Mouse (Mus musculus): ENCODE data around the gene Cacybp. TPM values are rescaled to one million over a fixed set of nuclear protein-coding genes. Genes with fewer than 3 reads are reported as not detected.
A peak's percentile ranks its signal among the peaks of the same experiment; 100 is the strongest.

Cacybp gene
- polyA plus RNA-seq, 1 experiment from 2014 or later = 333 TPM

DNA sequence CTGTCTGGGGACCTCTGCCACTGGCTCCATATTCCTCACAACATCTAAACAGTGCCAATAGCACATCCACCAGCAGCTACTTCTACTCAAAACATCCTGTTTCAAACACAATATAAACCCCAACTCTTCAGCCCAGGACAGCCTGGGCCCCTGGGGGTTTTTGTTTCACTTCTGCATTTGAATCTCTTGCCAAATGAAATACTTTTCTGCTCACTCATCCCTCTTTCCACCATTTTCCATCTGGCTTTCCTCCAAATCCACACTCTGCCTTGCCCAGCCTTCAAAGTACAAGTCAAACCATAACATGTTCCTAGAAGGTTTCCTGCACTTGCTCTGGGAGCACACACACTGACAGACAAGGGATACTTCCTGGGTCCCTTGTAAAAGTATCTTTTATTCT lies 21.2 kb upstream of the Cacybp start:
- no peaks in the 10 kb centered on the region for H3K36me3 ChIP-seq (replicated peaks; ENCODE audit: control insufficient read depth, insufficient read depth, low read depth, low read length)
- no peak overlapping the region for H3K4me2 ChIP-seq (ENCODE audit: low read depth, low read length)
- no peaks in the 10 kb centered on the region for H3K27me3 ChIP-seq (ENCODE audit: control insufficient read depth, insufficient read depth, low read length)
- no peaks in the 10 kb centered on the region for H3K9me3 ChIP-seq (replicated peaks; ENCODE audit: control insufficient read depth, low read length)
- H3K4me1 ChIP-seq (ENCODE audit: control insufficient read depth, insufficient read depth, low read length) = no peaks in the 10 kb centered on the region
- no peak overlapping the region for H3K4me3 ChIP-seq (ENCODE audit: low read depth, low read length)
- ATAC-seq (replicated peaks; ENCODE audit: insufficient number of reproducible peaks, low FRiP score, low TSS enrichment, low read depth) = no peak
- DNase-seq (ENCODE audit: low spot score) = no peak
- no peak overlapping the region for H3K9ac ChIP-seq (replicated peaks; ENCODE audit: low read length)
- H3K27ac ChIP-seq (replicated peaks; ENCODE audit: low read depth, low read length) = no peak overlapping the region

GRCm38 (mm10) chr1:160232113-160232512 lies 19.4 kb upstream of the Cacybp start:
- no peak overlapping the region for H3K4me2 ChIP-seq (ENCODE audit: low read depth, low read length)
- H3K9me3 ChIP-seq (replicated peaks; ENCODE audit: control insufficient read depth, low read length) = no peaks in the 10 kb centered on the region
- H3K27me3 ChIP-seq (ENCODE audit: control insufficient read depth, insufficient read depth, low read length) = no peaks in the 10 kb centered on the region
- DNase-seq (ENCODE audit: low spot score) (no peak), ATAC-seq (replicated peaks; ENCODE audit: insufficient number of reproducible peaks, low FRiP score, low TSS enrichment, low read depth) (no peak)
- H3K4me1 ChIP-seq (ENCODE audit: control insufficient read depth, insufficient read depth, low read length) = no peaks in the 10 kb centered on the region
- H3K36me3 ChIP-seq (replicated peaks; ENCODE audit: control insufficient read depth, insufficient read depth, low read depth, low read length) = no peaks in the 10 kb centered on the region
- H3K9ac ChIP-seq (replicated peaks; ENCODE audit: low read length) = no peak overlapping the region
- no peak overlapping the region for H3K4me3 ChIP-seq (ENCODE audit: low read depth, low read length)
- 89% methylated on average over 3 of the region's 3 CpGs for WGBS
- H3K27ac ChIP-seq (replicated peaks; ENCODE audit: low read depth, low read length) = no peak overlapping the region

- Histone ChIP-seq H3K4me2 (ENCODE audit: low read depth, low read length) (no peak overlapping the region), H3K27ac (replicated peaks; ENCODE audit: low read depth, low read length) (no peak overlapping the region), H3K4me1 (ENCODE audit: control insufficient read depth, insufficient read depth, low read length) (no peaks in the 10 kb centered on the region), H3K9ac (replicated peaks; ENCODE audit: low read length) (no peak overlapping the region), H3K9me3 (replicated peaks; ENCODE audit: control insufficient read depth, low read length) (no peaks in the 10 kb centered on the region), H3K4me3 (ENCODE audit: low read depth, low read length) (no peak overlapping the region), H3K27me3 (ENCODE audit: control insufficient read depth, insufficient read depth, low read length) (no peaks in the 10 kb centered on the region), H3K36me3 (replicated peaks; ENCODE audit: control insufficient read depth, insufficient read depth, low read depth, low read length) (no peaks in the 10 kb centered on the region)
- ATAC-seq (replicated peaks; ENCODE audit: insufficient number of reproducible peaks, low FRiP score, low TSS enrichment, low read depth) (no peak), DNase-seq (ENCODE audit: low spot score) (peak; percentile 84)
- WGBS = 53% methylated on average over 4 of the region's 4 CpGs
Observed at GRCm38 (mm10) chr1:160231013-160231412, 18.3 kb upstream of the Cacybp start.

DNA sequence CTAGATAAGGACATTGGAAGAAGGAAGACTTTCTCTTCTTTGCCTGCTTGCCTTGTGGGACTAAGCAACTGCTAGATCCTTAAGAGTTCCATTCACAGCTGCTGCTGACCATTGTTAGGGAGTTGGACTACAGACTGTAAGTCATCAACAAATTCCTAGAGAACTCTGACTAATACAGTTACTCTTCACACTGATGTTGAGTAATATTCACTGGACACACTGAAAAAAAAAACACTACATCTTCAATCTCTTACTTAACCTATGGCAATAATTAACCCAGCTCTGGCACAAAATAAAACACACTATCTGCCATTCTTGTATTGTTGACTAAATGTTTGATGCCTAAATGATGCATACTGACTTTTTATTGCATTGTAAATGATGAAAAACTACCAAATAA lies 15.2 kb upstream of the Cacybp start:
- Histone ChIP-seq H3K27me3 (ENCODE audit: control insufficient read depth, insufficient read depth, low read length) (no peaks in the 10 kb centered on the region), H3K9ac (replicated peaks; ENCODE audit: low read length) (no peak overlapping the region), H3K36me3 (replicated peaks; ENCODE audit: control insufficient read depth, insufficient read depth, low read depth, low read length) (no peaks in the 10 kb centered on the region), H3K4me1 (ENCODE audit: control insufficient read depth, insufficient read depth, low read length) (no peaks in the 10 kb centered on the region), H3K4me3 (ENCODE audit: low read depth, low read length) (no peak overlapping the region), H3K27ac (replicated peaks; ENCODE audit: low read depth, low read length) (no peak overlapping the region), H3K4me2 (ENCODE audit: low read depth, low read length) (no peak overlapping the region), H3K9me3 (replicated peaks; ENCODE audit: control insufficient read depth, low read length) (no peaks in the 10 kb centered on the region)
- ATAC-seq (replicated peaks; ENCODE audit: insufficient number of reproducible peaks, low FRiP score, low TSS enrichment, low read depth) (no peak), DNase-seq (ENCODE audit: low spot score) (no peak)

GRCm38 (mm10) chr1:160227196-160227595 lies 14.5 kb upstream of the Cacybp start:
- Histone ChIP-seq H3K27ac (replicated peaks; ENCODE audit: low read depth, low read length) (no peak overlapping the region), H3K4me3 (ENCODE audit: low read depth, low read length) (no peak overlapping the region), H3K4me2 (ENCODE audit: low read depth, low read length) (no peak overlapping the region), H3K4me1 (ENCODE audit: control insufficient read depth, insufficient read depth, low read length) (no peaks in the 10 kb centered on the region), H3K36me3 (replicated peaks; ENCODE audit: control insufficient read depth, insufficient read depth, low read depth, low read length) (no peaks in the 10 kb centered on the region), H3K9ac (replicated peaks; ENCODE audit: low read length) (no peak overlapping the region), H3K9me3 (replicated peaks; ENCODE audit: control insufficient read depth, low read length) (no peaks in the 10 kb centered on the region), H3K27me3 (ENCODE audit: control insufficient read depth, insufficient read depth, low read length) (no peaks in the 10 kb centered on the region)
- no peak for ATAC-seq (replicated peaks; ENCODE audit: insufficient number of reproducible peaks, low FRiP score, low TSS enrichment, low read depth)
- WGBS = 92% methylated on average over 4 of the region's 4 CpGs
- DNase-seq (ENCODE audit: low spot score) = no peak

DNA sequence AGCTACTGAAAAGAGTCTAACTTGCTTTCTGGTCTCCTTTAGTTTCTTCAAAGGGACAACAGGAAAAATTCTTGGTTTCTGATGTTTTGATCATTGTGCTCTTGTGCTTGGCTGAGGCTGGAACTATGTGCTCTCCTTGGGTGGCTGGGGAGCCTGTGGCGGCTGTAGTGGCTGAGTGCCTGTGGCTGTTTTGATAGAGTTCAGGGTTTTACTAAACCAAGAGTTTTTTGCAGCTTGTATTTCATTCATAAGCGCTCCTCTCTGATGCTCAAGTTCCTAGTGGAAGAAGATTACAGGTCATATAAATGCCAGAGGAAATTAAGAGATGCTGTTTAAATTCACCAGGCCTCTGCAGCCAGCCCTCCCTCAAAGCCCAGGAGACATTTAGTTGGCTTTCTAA lies 11.4 kb upstream of the Cacybp start:
- no peak for ATAC-seq (replicated peaks; ENCODE audit: insufficient number of reproducible peaks, low FRiP score, low TSS enrichment, low read depth)
- peak; percentile 12 for DNase-seq (ENCODE audit: low spot score)
- no peaks in the 10 kb centered on the region for H3K27me3 ChIP-seq (ENCODE audit: control insufficient read depth, insufficient read depth, low read length)

GRCm38 (mm10) chr1:160217898-160218297 lies 5.2 kb upstream of the Cacybp start:
- Histone ChIP-seq H3K4me3 (ENCODE audit: low read depth, low read length) (no peak overlapping the region), H3K27ac (replicated peaks; ENCODE audit: low read depth, low read length) (no peak overlapping the region), H3K9me3 (replicated peaks; ENCODE audit: control insufficient read depth, low read length) (no peaks in the 10 kb centered on the region), H3K36me3 (replicated peaks; ENCODE audit: control insufficient read depth, insufficient read depth, low read depth, low read length) (no peaks in the 10 kb centered on the region), H3K4me1 (ENCODE audit: control insufficient read depth, insufficient read depth, low read length) (no peaks in the 10 kb centered on the region), H3K4me2 (ENCODE audit: low read depth, low read length) (no peak overlapping the region), H3K27me3 (ENCODE audit: control insufficient read depth, insufficient read depth, low read length) (no peaks in the 10 kb centered on the region), H3K9ac (replicated peaks; ENCODE audit: low read length) (no peak overlapping the region)
- WGBS = 81% methylated on average over 3 of the region's 3 CpGs
- no peak for ATAC-seq (replicated peaks; ENCODE audit: insufficient number of reproducible peaks, low FRiP score, low TSS enrichment, low read depth)
- DNase-seq (ENCODE audit: low spot score) = no peak

More for the DNA sequence above, 11.4 kb upstream of the Cacybp start:
- H3K9me3 ChIP-seq (replicated peaks; ENCODE audit: control insufficient read depth, low read length) = no peaks in the 10 kb centered on the region
- H3K4me3 ChIP-seq (ENCODE audit: low read depth, low read length) = no peak overlapping the region
- no peaks in the 10 kb centered on the region for H3K36me3 ChIP-seq (replicated peaks; ENCODE audit: control insufficient read depth, insufficient read depth, low read depth, low read length)
- no peak overlapping the region for H3K4me2 ChIP-seq (ENCODE audit: low read depth, low read length)
- H3K4me1 ChIP-seq (ENCODE audit: control insufficient read depth, insufficient read depth, low read length) = no peaks in the 10 kb centered on the region
- no peak overlapping the region for H3K9ac ChIP-seq (replicated peaks; ENCODE audit: low read length)
- WGBS = 55% methylated on average over 2 of the region's 2 CpGs
- H3K27ac ChIP-seq (replicated peaks; ENCODE audit: low read depth, low read length) = no peak overlapping the region

DNA sequence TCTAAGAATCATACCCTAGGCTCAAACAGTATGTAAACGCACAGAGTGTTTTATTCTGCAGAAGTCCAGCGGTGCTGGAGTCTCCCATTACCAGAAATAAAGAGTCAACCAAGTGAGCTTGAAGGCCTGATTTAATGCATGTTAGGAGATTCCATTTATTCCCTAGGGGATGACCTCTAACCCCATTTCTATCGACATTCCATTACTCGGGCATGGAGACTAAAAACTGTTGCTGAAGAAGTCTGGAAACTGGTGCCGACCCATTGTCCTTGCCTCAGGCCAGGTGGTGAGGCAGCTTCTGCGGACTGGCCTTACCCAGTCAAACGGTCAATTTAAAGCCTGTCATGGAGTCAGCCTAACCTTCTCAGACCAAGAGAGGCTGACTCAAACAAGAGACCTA lies 1.5 kb upstream of the Cacybp start:
- H3K27me3 ChIP-seq (ENCODE audit: control insufficient read depth, insufficient read depth, low read length) = no peaks in the 10 kb centered on the region
- H3K9me3 ChIP-seq (replicated peaks; ENCODE audit: control insufficient read depth, low read length) = no peaks in the 10 kb centered on the region
- H3K4me3 ChIP-seq (ENCODE audit: low read depth, low read length) = no peak overlapping the region
- no peak for DNase-seq (ENCODE audit: low spot score)
- WGBS = 73% methylated on average over 7 of the region's 7 CpGs
- no peak overlapping the region for H3K9ac ChIP-seq (replicated peaks; ENCODE audit: low read length)
- ATAC-seq (replicated peaks; ENCODE audit: insufficient number of reproducible peaks, low FRiP score, low TSS enrichment, low read depth) = no peak
- no peak overlapping the region for H3K27ac ChIP-seq (replicated peaks; ENCODE audit: low read depth, low read length)
- no peaks in the 10 kb centered on the region for H3K36me3 ChIP-seq (replicated peaks; ENCODE audit: control insufficient read depth, insufficient read depth, low read depth, low read length)
- no peak overlapping the region; the same call in 1 of the 2 replicates for H3K4me2 ChIP-seq (ENCODE audit: low read depth, low read length)
- H3K4me1 ChIP-seq (ENCODE audit: control insufficient read depth, insufficient read depth, low read length) = no peaks in the 10 kb centered on the region

Measured in embryonic facial prominence, embryonic 11.5 days (tissue).